Mouse (Mus musculus): Measurements from ENCODE around the gene Acad11. TPM values are rescaled to one million over a fixed set of nuclear protein-coding genes. Genes with fewer than 3 reads are reported as not detected.

Gene Acad11
- polyA plus RNA-seq, 1 experiment, result 6.2 TPM

DNA sequence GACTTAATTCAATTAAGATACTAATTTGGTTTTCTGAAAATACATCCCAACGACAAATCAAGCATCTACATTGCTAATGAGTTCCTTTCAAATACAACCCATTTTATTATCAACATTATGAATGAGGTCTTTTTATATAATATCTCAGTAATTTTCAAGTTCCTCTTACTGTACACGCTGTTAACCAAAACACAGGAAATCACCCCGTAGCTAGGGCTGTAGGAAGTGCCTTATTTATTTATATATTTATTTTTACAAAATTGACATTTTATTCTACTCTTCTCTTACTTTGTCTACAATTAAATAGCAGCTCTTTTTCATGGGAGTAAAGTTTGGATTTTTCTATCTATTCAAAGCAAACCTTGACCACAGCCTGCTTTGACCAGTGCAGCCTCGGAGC, 23.4 kb upstream of the Acad11 start:
- Histone ChIP-seq H3K4me2 (ENCODE audit: low read depth) (no peak overlapping the region), H3K27me3 (ENCODE audit: control insufficient read depth, insufficient read depth, insufficient read length) (no peaks in the 10 kb centered on the region), H3ac (ENCODE audit: control insufficient read depth, insufficient read length) (no peak overlapping the region), H3K36me3 (ENCODE audit: control insufficient read depth, insufficient read depth) (no peaks in the 10 kb centered on the region), H3K79me2 (ENCODE audit: control insufficient read depth, insufficient read depth) (no peaks in the 10 kb centered on the region), H3K4me3 (no peak overlapping the region)
- TF ChIP-seq MYOD1 (IDR thresholded peaks at IDR 0.05; ENCODE audit: control insufficient read depth in 1 of 3, insufficient read length in 2 of 3, low read depth in 2 of 3) (no peak), CEBPB (IDR thresholded peaks at IDR 0.05; ENCODE audit: insufficient read depth, poor library complexity, severe bottlenecking) (no peak), USF1 (IDR thresholded peaks at IDR 0.05; ENCODE audit: low read depth) (no peak), POLR2A (IDR thresholded peaks at IDR 0.05; ENCODE audit: insufficient read length, low read depth) (no peak), MYOG (IDR thresholded peaks at IDR 0.05; ENCODE audit: control insufficient read depth in 1 of 3, insufficient read depth in 1 of 3, insufficient read length in 2 of 3, low read depth in 2 of 3) (no peak), MAX (IDR thresholded peaks at IDR 0.05; ENCODE audit: low read depth) (no peak), REST (IDR thresholded peaks at IDR 0.05; ENCODE audit: insufficient read depth, insufficient read length) (no peak)

DNA sequence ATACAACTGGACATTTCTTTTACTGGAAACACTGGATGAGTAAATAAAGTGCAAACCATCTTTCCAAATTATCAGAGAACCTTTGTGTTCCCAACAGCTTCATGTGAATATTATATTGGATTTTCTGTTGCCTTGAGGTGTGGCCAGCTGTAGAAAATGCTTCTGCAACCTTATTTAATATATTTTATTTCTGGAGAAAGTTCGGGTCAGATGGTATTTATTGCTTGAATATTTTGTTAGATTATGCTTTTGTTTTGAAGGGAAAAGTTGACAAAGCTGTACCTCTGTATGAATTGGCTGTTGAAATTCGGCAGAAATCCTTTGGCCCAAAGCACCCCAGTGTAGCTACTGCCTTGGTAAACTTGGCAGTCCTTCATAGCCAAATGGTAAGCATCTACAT, 22.8 kb upstream of the Acad11 start, which contains the start of gene Gm28305:
Gene Gm28305 (plus strand): TSS at position 301 of the 400 bp plus-strand sequence.
- Histone ChIP-seq H3K27me3 (ENCODE audit: control insufficient read depth, insufficient read depth, insufficient read length) (no peaks in the 10 kb centered on the region), H3K4me3 (no peak within 1 kb of the TSS), H3K36me3 (ENCODE audit: control insufficient read depth, insufficient read depth) (no peaks in the 10 kb centered on the region), H3K4me2 (ENCODE audit: low read depth) (no peak within 1 kb of the TSS), H3K79me2 (ENCODE audit: control insufficient read depth, insufficient read depth) (no peaks in the 10 kb centered on the region), H3ac (ENCODE audit: control insufficient read depth, insufficient read length) (no peak within 1 kb of the TSS)
- TF ChIP-seq TCF12 (IDR thresholded peaks at IDR 0.05; ENCODE audit: insufficient read depth, poor library complexity, severe bottlenecking), result no peak
- no peak for TF ChIP-seq POLR2A (IDR thresholded peaks at IDR 0.05; ENCODE audit: insufficient read length, low read depth)

DNA sequence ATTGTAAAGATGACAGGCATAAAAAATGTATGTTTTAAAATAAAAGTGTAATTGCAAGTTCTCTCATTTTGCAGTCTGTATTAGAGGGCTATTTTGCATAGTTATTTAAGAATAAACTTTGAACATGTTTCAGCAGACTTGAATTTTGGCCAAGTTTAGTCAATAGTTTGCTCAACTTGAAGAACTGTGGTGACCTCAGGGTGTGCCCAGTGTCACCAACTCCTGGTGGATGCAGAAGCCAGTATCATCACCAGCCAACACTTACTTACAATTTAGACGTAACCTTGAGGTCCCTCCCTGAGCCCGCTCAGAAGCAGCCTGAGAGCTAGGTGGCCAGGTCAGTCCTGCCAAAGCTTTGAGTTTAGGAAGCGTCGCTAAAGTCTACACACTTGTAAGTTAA, 19.5 kb upstream of the Acad11 start:
- Histone ChIP-seq H3ac (ENCODE audit: control insufficient read depth, insufficient read length) (no peak overlapping the region), H3K4me3 (no peak overlapping the region), H3K36me3 (ENCODE audit: control insufficient read depth, insufficient read depth) (peaks cover 8% of the 10 kb centered on the region), H3K79me2 (ENCODE audit: control insufficient read depth, insufficient read depth) (no peaks in the 10 kb centered on the region), H3K4me2 (ENCODE audit: low read depth) (no peak overlapping the region), H3K27me3 (ENCODE audit: control insufficient read depth, insufficient read depth, insufficient read length) (no peaks in the 10 kb centered on the region)
- no peak for TF ChIP-seq MYOD1 (IDR thresholded peaks at IDR 0.05; ENCODE audit: control insufficient read depth in 1 of 3, insufficient read length in 2 of 3, low read depth in 2 of 3)
- TF ChIP-seq POLR2A (IDR thresholded peaks at IDR 0.05; ENCODE audit: insufficient read length, low read depth), result no peak
- TF ChIP-seq TCF3 (IDR thresholded peaks at IDR 0.05; ENCODE audit: insufficient read length, low read depth), result no peak
- TF ChIP-seq E2F4 (IDR thresholded peaks at IDR 0.05; ENCODE audit: insufficient read depth), result no peak
- TF ChIP-seq MAX (IDR thresholded peaks at IDR 0.05; ENCODE audit: low read depth), result no peak
- TF ChIP-seq MYOG (IDR thresholded peaks at IDR 0.05; ENCODE audit: control insufficient read depth in 1 of 3, insufficient read depth in 1 of 3, insufficient read length in 2 of 3, low read depth in 2 of 3), result no peak
- no peak for TF ChIP-seq REST (IDR thresholded peaks at IDR 0.05; ENCODE audit: insufficient read depth, insufficient read length)
- TF ChIP-seq USF1 (IDR thresholded peaks at IDR 0.05; ENCODE audit: low read depth), result no peak
- no peak for TF ChIP-seq SRF (IDR thresholded peaks at IDR 0.05; ENCODE audit: control insufficient read depth, insufficient read length, low read depth)

DNA sequence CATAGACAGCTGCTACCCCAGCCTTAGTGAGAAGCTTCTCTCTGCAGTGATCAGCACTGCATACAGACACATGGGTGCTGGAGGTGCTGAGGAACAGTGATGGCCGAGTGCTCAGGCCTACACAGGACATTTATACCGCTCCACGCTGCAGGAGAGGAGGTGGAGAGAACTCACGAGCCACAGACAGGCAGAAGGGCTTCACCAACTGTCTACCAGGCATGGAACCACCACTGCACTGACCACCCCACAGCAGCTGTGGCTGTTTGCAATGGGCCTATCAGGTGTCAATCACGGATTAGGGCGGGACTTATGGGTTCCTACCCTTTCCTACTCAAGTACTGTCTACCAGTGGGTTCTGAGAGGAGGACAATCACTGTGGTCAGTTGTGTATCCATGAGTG, 12.1 kb upstream of the Acad11 start:
- Histone ChIP-seq H3K27me3 (ENCODE audit: control insufficient read depth, insufficient read depth, insufficient read length) (no peaks in the 10 kb centered on the region), H3K4me2 (ENCODE audit: low read depth) (no peak overlapping the region), H3K36me3 (ENCODE audit: control insufficient read depth, insufficient read depth) (peaks cover 56% of the 10 kb centered on the region), H3K4me3 (no peak overlapping the region), H3ac (ENCODE audit: control insufficient read depth, insufficient read length) (no peak overlapping the region), H3K79me2 (ENCODE audit: control insufficient read depth, insufficient read depth) (no peaks in the 10 kb centered on the region)
- TF ChIP-seq REST (IDR thresholded peaks at IDR 0.05; ENCODE audit: insufficient read depth, insufficient read length), result no peak
- peak in 2 of 3 experiments; percentile 30 to 63 for TF ChIP-seq MYOD1 (IDR thresholded peaks at IDR 0.05; ENCODE audit: control insufficient read depth in 1 of 3, insufficient read length in 2 of 3, low read depth in 2 of 3)
- TF ChIP-seq USF1 (IDR thresholded peaks at IDR 0.05; ENCODE audit: low read depth), result no peak

DNA sequence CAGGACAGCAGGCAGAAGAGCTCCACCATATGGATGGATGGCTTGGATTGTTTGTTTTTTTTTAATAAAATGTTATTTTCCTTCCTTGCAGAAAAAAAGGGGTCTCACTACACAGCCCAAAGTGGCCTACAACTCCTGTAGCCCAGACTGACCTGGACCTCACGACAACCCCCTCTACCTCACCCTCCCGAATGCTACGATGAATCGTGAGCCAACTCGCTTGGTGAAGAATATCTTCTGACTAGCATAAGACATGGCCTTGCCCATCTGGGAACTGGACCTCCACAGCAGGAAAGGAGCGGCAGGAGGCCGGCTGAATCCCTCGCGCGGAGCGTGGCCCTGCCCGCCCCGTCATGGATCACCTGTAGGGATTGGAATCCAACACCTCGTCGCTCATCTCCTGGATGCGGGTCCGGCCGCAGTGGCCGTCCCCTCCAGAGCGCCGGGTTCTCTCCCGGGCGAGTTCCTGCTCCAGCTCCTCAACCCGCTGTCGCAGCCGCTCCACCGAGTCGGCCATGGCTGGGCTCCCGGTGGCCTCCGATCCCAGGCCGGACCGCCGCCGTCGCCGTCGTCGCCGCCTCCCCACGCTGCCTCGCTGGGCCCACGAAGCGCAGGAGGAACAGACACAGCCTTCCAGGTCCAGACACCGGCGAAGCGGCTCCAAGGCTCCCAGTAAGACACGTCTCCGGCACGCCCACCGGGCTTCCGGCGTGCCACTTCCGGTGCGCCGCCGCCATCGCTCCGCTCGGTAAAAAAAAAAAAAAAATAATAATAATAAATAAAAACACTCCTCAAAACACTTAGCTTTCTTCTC, 540 bp upstream of the Acad11 start, which contains the start of gene Uba5:
Gene Uba5 (minus strand): TSS at position 705 of the 814 bp plus-strand sequence.
- peaks cover 16% of the 10 kb centered on the region for H3K79me2 ChIP-seq (ENCODE audit: control insufficient read depth, insufficient read depth)

More for the DNA sequence above, 540 bp upstream of the Acad11 start, which contains the start of gene Uba5:
- Histone ChIP-seq H3K27me3 (ENCODE audit: control insufficient read depth, insufficient read depth, insufficient read length) (no peaks in the 10 kb centered on the region), H3K36me3 (ENCODE audit: control insufficient read depth, insufficient read depth) (peaks cover 9% of the 10 kb centered on the region), H3K4me2 (ENCODE audit: low read depth) (peak within 1 kb of the TSS; percentile 95), H3K4me3 (peak within 1 kb of the TSS; percentile 68), H3ac (ENCODE audit: control insufficient read depth, insufficient read length) (peak within 1 kb of the TSS; percentile 76)
- peak; percentile 72 for TF ChIP-seq POLR2A (IDR thresholded peaks at IDR 0.05; ENCODE audit: insufficient read length, low read depth)
- no peak for TF ChIP-seq MYOD1 (IDR thresholded peaks at IDR 0.05; ENCODE audit: control insufficient read depth in 1 of 3, insufficient read length in 2 of 3, low read depth in 2 of 3)
- no peak for TF ChIP-seq E2F4 (IDR thresholded peaks at IDR 0.05; ENCODE audit: insufficient read depth)
- TF ChIP-seq USF1 (IDR thresholded peaks at IDR 0.05; ENCODE audit: low read depth), result no peak
- no peak for TF ChIP-seq CEBPB (IDR thresholded peaks at IDR 0.05; ENCODE audit: insufficient read depth, poor library complexity, severe bottlenecking)
- TF ChIP-seq TCF3 (IDR thresholded peaks at IDR 0.05; ENCODE audit: insufficient read length, low read depth), result no peak
- no peak for TF ChIP-seq MYOG (IDR thresholded peaks at IDR 0.05; ENCODE audit: control insufficient read depth in 1 of 3, insufficient read depth in 1 of 3, insufficient read length in 2 of 3, low read depth in 2 of 3)
- no peak for TF ChIP-seq TCF12 (IDR thresholded peaks at IDR 0.05; ENCODE audit: insufficient read depth, poor library complexity, severe bottlenecking)
- no peak for TF ChIP-seq REST (IDR thresholded peaks at IDR 0.05; ENCODE audit: insufficient read depth, insufficient read length)
- no peak for TF ChIP-seq MAX (IDR thresholded peaks at IDR 0.05; ENCODE audit: low read depth)
- TF ChIP-seq POLR2AphosphoS2 (IDR thresholded peaks at IDR 0.05; ENCODE audit: insufficient read length, low read depth), result peak; percentile 63
- TF ChIP-seq SRF (IDR thresholded peaks at IDR 0.05; ENCODE audit: control insufficient read depth, insufficient read length, low read depth), result no peak
